Mouse (Mus musculus) E14TG2a.4 (cell line): ENCODE data around the gene Fam83e.

Experiments
- CTCF ChIP-seq: conservative IDR thresholded peaks from 2 replicates; pipeline ENCODE4 v1.5.1; 2014; ENCODE audit warnings: low read length
- NANOG ChIP-seq: IDR thresholded peaks from 2 replicates; pipeline ENCODE4 v1.6.1; 2014; ENCODE audit warnings: borderline replicate concordance, low read length, mixed read lengths
- POU5F1 ChIP-seq: IDR thresholded peaks from 2 replicates; pipeline ENCODE4 v1.6.1; 2014; ENCODE audit warnings: low read length, borderline replicate concordance

GRCm38 (mm10) chr7:45677627-45678295 lies 43.3 kb upstream of the Fam83e start:
- no peak for TF ChIP-seq CTCF
- TF ChIP-seq NANOG = no peak
- TF ChIP-seq POU5F1 = no peak
